Mouse (Mus musculus): Measurements from ENCODE around the gene Stt3b. TPM values are rescaled to one million over a fixed set of nuclear protein-coding genes. Genes with fewer than 3 reads are reported as not detected.

The Stt3b gene
- total RNA-seq, 1 experiment from 2014 or later: 60.6 TPM

DNA sequence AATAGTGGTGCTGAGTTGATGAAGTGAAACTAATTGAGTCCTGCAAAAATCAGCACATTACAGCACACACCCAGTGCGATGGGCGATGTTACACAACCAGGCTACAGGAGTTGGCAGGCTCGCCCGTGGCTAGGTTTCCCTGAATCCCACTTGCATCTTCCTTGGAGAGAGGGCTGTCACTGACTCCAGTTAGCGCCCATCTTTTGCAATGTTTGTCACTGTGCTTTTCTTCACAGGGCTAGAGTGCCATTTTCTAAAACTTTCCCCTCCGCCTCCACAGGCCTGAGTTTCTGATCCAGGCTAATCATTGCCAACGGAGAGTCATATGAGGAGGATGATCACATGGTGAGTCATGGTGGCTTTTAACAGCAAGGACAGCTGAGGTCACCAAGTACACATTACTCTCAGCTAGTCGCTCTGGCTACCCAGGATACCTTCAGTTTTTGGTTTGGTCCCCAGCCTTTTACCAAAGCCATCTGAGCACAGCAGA, 73.8 kb downstream of the Stt3b start:
- ATAC-seq (replicated peaks in 1 of 2; ENCODE audit: insufficient read depth in 1 of 2, low FRiP score in 2 of 2, low TSS enrichment in 1 of 2, low read depth in 1 of 2, poor library complexity in 2 of 2, severe bottlenecking in 2 of 2): no peak; a peak in 1 of 4 replicates

DNA sequence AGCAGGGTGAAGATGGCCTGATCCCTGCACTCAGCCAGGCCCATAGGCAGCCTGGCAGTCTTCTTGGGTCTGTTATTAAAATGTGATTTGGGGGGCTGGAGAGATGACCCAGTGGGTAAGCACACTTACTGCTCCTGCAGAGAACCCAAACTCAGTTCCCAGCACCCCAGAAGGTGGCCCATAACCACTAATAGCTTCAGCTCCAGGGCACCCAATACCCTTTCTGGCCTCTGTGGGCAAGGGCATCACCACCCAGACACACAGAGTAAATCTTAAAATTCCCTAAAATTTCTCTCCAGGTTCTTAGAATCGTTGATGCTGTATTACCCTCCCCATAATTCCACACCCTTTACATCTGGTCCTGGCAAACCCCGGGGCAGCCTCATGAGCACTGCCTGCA, 75.7 kb downstream of the Stt3b start:
- no peak for ATAC-seq (replicated peaks in 1 of 2; ENCODE audit: insufficient read depth in 1 of 2, low FRiP score in 2 of 2, low TSS enrichment in 1 of 2, low read depth in 1 of 2, poor library complexity in 2 of 2, severe bottlenecking in 2 of 2)

DNA sequence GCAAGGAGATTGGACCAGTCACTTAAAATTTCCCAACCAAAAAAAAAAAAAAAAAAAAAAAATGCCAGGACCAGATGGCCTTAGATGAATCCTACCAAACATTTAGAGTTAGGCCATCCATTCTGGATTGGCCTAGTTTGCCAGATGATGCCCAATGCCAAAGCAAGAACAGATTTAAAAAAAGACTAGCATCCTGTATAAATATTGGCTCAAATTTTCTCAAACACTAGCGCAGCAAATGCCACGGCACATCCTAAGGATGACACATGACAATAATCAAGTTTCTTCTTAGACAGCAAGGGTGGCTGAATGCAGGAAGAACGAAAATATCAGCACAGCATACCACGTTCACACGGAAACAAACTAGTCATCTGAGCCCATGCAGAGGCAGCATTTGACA, 76.5 kb downstream of the Stt3b start:
- ATAC-seq (replicated peaks in 1 of 2; ENCODE audit: insufficient read depth in 1 of 2, low FRiP score in 2 of 2, low TSS enrichment in 1 of 2, low read depth in 1 of 2, poor library complexity in 2 of 2, severe bottlenecking in 2 of 2): no peak

GRCm38 (mm10) chr9:115231476-115231875, 78.7 kb downstream of the Stt3b start:
- no peak for ATAC-seq (replicated peaks in 1 of 2; ENCODE audit: insufficient read depth in 1 of 2, low FRiP score in 2 of 2, low TSS enrichment in 1 of 2, low read depth in 1 of 2, poor library complexity in 2 of 2, severe bottlenecking in 2 of 2)

DNA sequence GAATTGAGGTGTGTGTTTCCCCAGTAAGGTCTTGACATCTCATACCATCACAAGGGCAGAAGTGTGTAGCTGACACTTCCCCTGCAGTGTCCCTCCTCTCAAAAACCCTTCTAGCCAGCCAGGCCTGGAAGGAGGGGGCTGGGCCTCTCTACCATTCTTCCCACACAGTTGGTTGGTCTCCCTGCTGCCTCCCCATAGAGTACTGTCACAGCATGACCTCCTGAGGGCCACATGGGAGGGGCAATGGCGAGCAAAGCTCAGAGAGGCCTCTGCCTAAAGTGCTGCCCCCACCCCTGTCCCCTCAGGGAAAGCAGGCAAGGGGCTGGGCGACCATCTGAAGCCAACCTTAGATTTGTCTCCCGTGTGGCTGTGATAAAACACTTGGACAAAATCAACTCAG, 80.1 kb downstream of the Stt3b start:
- no peak for ATAC-seq (replicated peaks in 1 of 2; ENCODE audit: insufficient read depth in 1 of 2, low FRiP score in 2 of 2, low TSS enrichment in 1 of 2, low read depth in 1 of 2, poor library complexity in 2 of 2, severe bottlenecking in 2 of 2)

- no peak for ATAC-seq (replicated peaks in 1 of 2; ENCODE audit: insufficient read depth in 1 of 2, low FRiP score in 2 of 2, low TSS enrichment in 1 of 2, low read depth in 1 of 2, poor library complexity in 2 of 2, severe bottlenecking in 2 of 2)
Observed at GRCm38 (mm10) chr9:115229676-115230075, 80.5 kb downstream of the Stt3b start.

- no peak for ATAC-seq (replicated peaks in 1 of 2; ENCODE audit: insufficient read depth in 1 of 2, low FRiP score in 2 of 2, low TSS enrichment in 1 of 2, low read depth in 1 of 2, poor library complexity in 2 of 2, severe bottlenecking in 2 of 2)
Observed at GRCm38 (mm10) chr9:115229145-115229544, 81.1 kb downstream of the Stt3b start.

GRCm38 (mm10) chr9:115224744-115225354, 85.4 kb downstream of the Stt3b start:
- ATAC-seq (replicated peaks in 1 of 2; ENCODE audit: insufficient read depth in 1 of 2, low FRiP score in 2 of 2, low TSS enrichment in 1 of 2, low read depth in 1 of 2, poor library complexity in 2 of 2, severe bottlenecking in 2 of 2): no peak

GRCm38 (mm10) chr9:115221265-115221664, 89.0 kb downstream of the Stt3b start:
- peak; percentile 28 to 41; a peak in 1 of 4 replicates for ATAC-seq (replicated peaks in 1 of 2; ENCODE audit: insufficient read depth in 1 of 2, low FRiP score in 2 of 2, low TSS enrichment in 1 of 2, low read depth in 1 of 2, poor library complexity in 2 of 2, severe bottlenecking in 2 of 2)

DNA sequence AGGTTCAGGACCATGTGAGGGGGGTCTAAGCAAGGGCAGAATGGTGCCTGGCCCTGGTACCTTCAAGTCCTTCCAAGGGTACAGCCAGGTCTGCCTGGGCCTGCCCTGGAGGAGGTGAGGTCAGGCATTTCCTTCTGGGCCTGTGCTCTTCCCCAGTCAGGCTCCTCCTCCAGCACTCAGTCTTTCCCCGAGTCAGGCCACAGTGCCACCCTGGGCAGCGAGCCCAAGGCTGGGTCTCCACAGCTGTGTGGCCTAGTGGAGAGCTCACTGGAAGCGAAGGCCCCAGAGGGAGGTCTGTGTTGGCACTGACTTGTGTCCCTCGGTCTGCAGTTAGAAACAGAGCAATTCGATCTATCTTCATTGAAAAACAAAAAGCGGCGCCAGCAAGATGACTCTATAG, 89.8 kb downstream of the Stt3b start:
- ATAC-seq (replicated peaks in 1 of 2; ENCODE audit: insufficient read depth in 1 of 2, low FRiP score in 2 of 2, low TSS enrichment in 1 of 2, low read depth in 1 of 2, poor library complexity in 2 of 2, severe bottlenecking in 2 of 2): no peak

- ATAC-seq (replicated peaks in 1 of 2; ENCODE audit: insufficient read depth in 1 of 2, low FRiP score in 2 of 2, low TSS enrichment in 1 of 2, low read depth in 1 of 2, poor library complexity in 2 of 2, severe bottlenecking in 2 of 2): no peak
Observed at GRCm38 (mm10) chr9:115217984-115218383, 92.2 kb downstream of the Stt3b start.

GRCm38 (mm10) chr9:115215830-115216701, 94.2 kb downstream of the Stt3b start:
- ATAC-seq (replicated peaks in 1 of 2; ENCODE audit: insufficient read depth in 1 of 2, low FRiP score in 2 of 2, low TSS enrichment in 1 of 2, low read depth in 1 of 2, poor library complexity in 2 of 2, severe bottlenecking in 2 of 2): no peak

DNA sequence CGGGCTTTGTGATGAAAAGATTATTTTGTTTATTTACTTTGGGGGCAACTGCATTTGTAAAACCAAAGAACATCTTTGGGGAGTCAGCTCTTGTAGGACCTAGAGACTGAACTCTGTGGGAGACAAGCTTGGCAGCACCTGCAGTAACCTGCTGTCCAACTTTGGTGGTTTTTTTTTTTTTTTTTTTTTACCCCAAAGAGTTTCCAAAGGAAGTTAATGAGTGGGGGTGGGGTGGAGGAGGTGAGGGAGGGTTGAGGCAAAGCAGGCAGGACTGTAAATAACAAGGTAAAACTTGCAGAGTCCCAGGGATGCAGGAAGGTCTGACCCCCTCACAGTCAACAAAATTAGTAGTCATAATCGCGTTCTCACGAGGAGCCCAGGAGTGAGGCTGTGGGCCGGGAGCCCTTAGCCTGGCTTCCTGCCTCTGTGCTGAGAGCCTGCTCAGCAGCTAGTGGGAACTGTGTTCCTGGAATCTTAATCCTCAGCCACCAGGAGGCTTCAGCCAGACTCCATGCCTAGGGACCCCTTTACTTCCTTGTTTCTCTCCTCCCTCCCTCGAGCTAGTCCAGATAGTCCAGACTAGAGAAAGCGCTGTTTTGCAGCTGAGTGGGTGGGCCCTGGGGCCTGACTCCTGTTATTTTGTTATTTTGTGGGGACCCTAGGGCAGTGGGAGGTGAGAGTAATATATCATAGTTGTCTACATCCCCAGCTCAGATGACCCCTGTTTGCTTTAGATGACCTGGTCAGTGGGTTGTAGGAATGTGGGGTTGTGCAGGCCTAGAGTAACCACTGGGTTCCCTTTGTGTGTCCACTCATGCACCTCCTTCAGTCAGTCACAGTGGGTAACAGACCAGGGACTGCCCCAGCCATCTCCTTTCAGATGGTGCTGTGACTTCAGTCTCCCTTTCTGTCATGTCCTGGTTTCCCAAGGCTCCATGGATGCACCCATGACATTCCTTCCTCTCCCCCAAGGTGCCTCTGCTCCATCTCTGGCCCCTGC, 95.3 kb downstream of the Stt3b start:
- ATAC-seq (replicated peaks in 1 of 2; ENCODE audit: insufficient read depth in 1 of 2, low FRiP score in 2 of 2, low TSS enrichment in 1 of 2, low read depth in 1 of 2, poor library complexity in 2 of 2, severe bottlenecking in 2 of 2): peak in 1 of 2 experiments; percentile 47; a peak in 1 of 4 replicates

DNA sequence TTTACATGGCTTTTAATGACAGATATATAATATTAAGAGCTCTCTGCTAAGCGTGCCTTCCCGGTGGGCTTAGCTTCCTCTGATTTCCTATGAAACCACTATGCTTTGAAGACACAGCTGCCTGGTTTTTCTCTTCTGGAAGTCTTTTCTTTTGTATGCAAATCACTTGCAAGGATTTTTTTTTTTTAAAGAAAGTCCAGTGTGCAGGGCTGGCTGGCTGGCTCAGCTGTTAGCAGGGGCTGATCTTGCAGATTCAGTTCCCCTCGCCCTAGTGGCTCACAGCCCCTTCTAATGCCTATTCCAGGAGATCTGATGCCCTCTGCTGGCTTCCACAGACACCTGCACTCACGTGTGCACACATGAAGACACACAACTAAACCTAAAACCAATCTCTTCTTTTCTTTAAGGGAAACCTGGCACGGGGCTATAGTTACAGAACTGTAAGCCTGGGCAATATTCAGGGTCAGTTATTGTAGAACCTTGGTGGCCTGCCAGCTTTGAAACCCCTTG, 96.4 kb downstream of the Stt3b start:
- no peak for ATAC-seq (replicated peaks in 1 of 2; ENCODE audit: insufficient read depth in 1 of 2, low FRiP score in 2 of 2, low TSS enrichment in 1 of 2, low read depth in 1 of 2, poor library complexity in 2 of 2, severe bottlenecking in 2 of 2)

- ATAC-seq (replicated peaks in 1 of 2; ENCODE audit: insufficient read depth in 1 of 2, low FRiP score in 2 of 2, low TSS enrichment in 1 of 2, low read depth in 1 of 2, poor library complexity in 2 of 2, severe bottlenecking in 2 of 2): no peak
Observed at GRCm38 (mm10) chr9:115210535-115210934, 99.7 kb downstream of the Stt3b start.

DNA sequence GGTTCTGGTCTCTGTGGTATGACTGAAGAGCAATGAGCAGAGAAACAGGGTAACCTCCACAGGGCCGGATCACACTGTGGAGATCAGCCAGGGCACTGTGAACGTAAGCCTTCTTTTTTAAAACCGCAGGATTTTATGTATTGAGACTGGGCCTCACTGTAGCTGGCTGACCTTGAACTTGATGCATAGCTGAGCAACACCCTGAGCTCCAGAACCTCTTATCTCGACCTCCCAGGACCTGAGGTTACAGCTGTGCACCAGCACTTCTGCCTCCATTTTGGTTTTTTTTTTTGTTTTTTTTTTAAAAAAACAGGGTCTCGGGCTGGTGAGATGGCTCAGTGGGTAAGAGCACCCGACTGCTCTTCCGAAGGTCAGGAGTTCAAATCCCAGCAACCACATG, 100.5 kb downstream of the Stt3b start:
- peak in 1 of 2 experiments; percentile 29; a peak in 1 of 4 replicates for ATAC-seq (replicated peaks in 1 of 2; ENCODE audit: insufficient read depth in 1 of 2, low FRiP score in 2 of 2, low TSS enrichment in 1 of 2, low read depth in 1 of 2, poor library complexity in 2 of 2, severe bottlenecking in 2 of 2)

GRCm38 (mm10) chr9:115206219-115206618, 104.0 kb downstream of the Stt3b start:
- no peak for ATAC-seq (replicated peaks in 1 of 2; ENCODE audit: insufficient read depth in 1 of 2, low FRiP score in 2 of 2, low TSS enrichment in 1 of 2, low read depth in 1 of 2, poor library complexity in 2 of 2, severe bottlenecking in 2 of 2)
